ENCODE assay signal across 7 mouse cellular contexts in the genomic region with DNA sequence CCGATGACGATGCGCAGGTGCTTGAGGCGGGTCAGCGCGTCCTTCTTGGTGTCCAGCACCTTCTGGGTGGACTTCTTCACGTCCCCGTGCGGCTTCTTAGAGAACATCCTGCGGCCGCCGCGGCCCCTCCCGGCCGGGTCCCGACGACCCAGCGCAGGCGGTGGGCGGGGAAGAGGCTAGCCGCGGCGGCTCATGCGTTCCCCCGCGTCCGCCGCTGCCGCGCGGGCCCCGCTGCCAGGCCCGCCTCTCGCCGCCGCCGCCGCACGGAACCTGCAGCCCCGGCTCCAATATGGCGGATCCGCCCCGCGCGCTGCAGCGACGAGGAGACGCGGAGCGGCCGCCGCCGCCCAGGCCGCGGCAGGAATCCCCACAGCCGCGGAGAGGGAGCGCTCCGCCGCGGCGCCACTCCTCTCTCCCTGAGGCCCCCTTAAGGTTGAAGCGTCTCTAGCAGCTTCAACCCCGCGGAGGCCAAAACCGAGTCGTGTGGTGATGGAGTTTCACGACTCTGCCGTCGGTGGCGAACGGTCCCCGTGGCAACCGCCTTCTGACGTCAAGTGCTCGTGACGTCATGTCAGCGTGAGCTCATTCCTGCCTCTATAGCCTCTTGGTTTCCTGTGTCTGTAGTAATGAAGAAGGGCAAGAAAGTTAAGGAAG. TPM values are rescaled to one million over a fixed set of nuclear protein-coding genes. Genes with fewer than 3 reads are reported as not detected.
DNase-seq lines count a peak whose midpoint lies in the region; ATAC-seq lines count a peak whose summit lies in the region.

A gene (minus strand): TSS at position 507 of the 654 bp plus-strand sequence.

- WGBS in embryonic facial prominence, embryonic 10.5 days = under 1% methylated on average over 78 of the region's 78 CpGs
- under 1% methylated on average over 78 of the region's 78 CpGs for WGBS in limb, embryonic 10.5 days
- WGBS in midbrain, embryonic 13.5 days = under 1% methylated on average over 46 of the region's 78 CpGs

- H3K4me2 ChIP-seq in midbrain, embryonic 13.5 days (replicated peaks) = peak within 1 kb of the TSS; percentile 81

- no peaks in the 10 kb centered on the region for H3K9me3 ChIP-seq in embryonic facial prominence, embryonic 10.5 days
- H3K9me3 ChIP-seq in limb, embryonic 10.5 days (replicated peaks) = no peaks in the 10 kb centered on the region
- H3K9me3 ChIP-seq in midbrain, embryonic 13.5 days = peaks cover 3% of the 10 kb centered on the region; the same call in 1 of the 2 replicates

- no peaks in the 10 kb centered on the region for H3K36me3 ChIP-seq in embryonic facial prominence, embryonic 10.5 days (replicated peaks)
- no peaks in the 10 kb centered on the region for H3K36me3 ChIP-seq in limb, embryonic 10.5 days
- H3K36me3 ChIP-seq in midbrain, embryonic 13.5 days = no peaks in the 10 kb centered on the region

- DNase-seq in adrenal gland, postnatal 10 days = peak; percentile 92
- DNase-seq in embryonic facial prominence, embryonic 10.5 days (ENCODE audit: low spot score) = peak; percentile 94
- DNase-seq in kidney, adult 11 months = peak; percentile 86
- DNase-seq in limb, embryonic 10.5 days (ENCODE audit: low spot score) = peak; percentile 94
- DNase-seq in spleen, adult 12 weeks (ENCODE audit: low spot score) = peak; percentile 77

- peak; percentile 75 for ATAC-seq in granulocyte monocyte progenitor cell, adult 5-6 weeks (replicated peaks; ENCODE audit: poor library complexity, severe bottlenecking)
- peak; percentile 96 for ATAC-seq in midbrain, embryonic 13.5 days

- H3K27ac ChIP-seq in embryonic facial prominence, embryonic 10.5 days (replicated peaks) = peak within 1 kb of the TSS; percentile 93
- H3K27ac ChIP-seq in limb, embryonic 10.5 days = peak within 1 kb of the TSS; percentile 95
- peak within 1 kb of the TSS; percentile 95 for H3K27ac ChIP-seq in midbrain, embryonic 13.5 days

- H3K27me3 ChIP-seq in embryonic facial prominence, embryonic 10.5 days (replicated peaks; ENCODE audit: low read depth, poor library complexity, severe bottlenecking) = no peaks in the 10 kb centered on the region
- no peaks in the 10 kb centered on the region for H3K27me3 ChIP-seq in limb, embryonic 10.5 days (ENCODE audit: low read depth, poor library complexity, severe bottlenecking)
- H3K27me3 ChIP-seq in midbrain, embryonic 13.5 days = no peaks in the 10 kb centered on the region

- H3K9ac ChIP-seq in midbrain, embryonic 13.5 days (replicated peaks) = peak within 1 kb of the TSS; percentile 93

- peaks cover 5% of the 10 kb centered on the region for H3K4me1 ChIP-seq in embryonic facial prominence, embryonic 10.5 days
- H3K4me1 ChIP-seq in limb, embryonic 10.5 days = 0 out of 2 replicates have a peak, but pooled peaks cover 8% of the 10 kb centered on the region
- H3K4me1 ChIP-seq in midbrain, embryonic 13.5 days (replicated peaks) = peaks cover 19% of the 10 kb centered on the region

- H3K4me3 ChIP-seq in embryonic facial prominence, embryonic 10.5 days = peak within 1 kb of the TSS; percentile 90
- H3K4me3 ChIP-seq in limb, embryonic 10.5 days = peak within 1 kb of the TSS; percentile 90
- peak within 1 kb of the TSS; percentile 92 for H3K4me3 ChIP-seq in midbrain, embryonic 13.5 days (replicated peaks)

RNA-seq across cellular contexts. Expression of the gene that starts here (rescaled TPM):
- total RNA-seq in adrenal gland, postnatal 10 days (2021) = 10 to 100 TPM; 55.1 to 63.8 TPM
- 9.7 and 11.0 TPM in 2 replicates for polyA plus RNA-seq in embryonic facial prominence, embryonic 10.5 days (2016; fragmentation: Nextera tagmentation; extraction: Ambion mirVana)
- total RNA-seq in granulocyte monocyte progenitor cell, adult 5-6 weeks (2014; fragmentation: Nextera tagmentation) = 34.2 and 49.7 TPM in 2 replicates
- 30.9 and 36.7 TPM in 2 replicates for total RNA-seq in granulocyte monocyte progenitor cell, adult 5-6 weeks (2017)
- polyA plus RNA-seq in limb, embryonic 10.5 days (2016; fragmentation: Nextera tagmentation; extraction: Ambion mirVana) = 8.1 and 10.5 TPM in 2 replicates
- 21.5 and 21.8 TPM in 2 replicates for polyA plus RNA-seq in midbrain, embryonic 13.5 days (2015; fragmentation: Nextera tagmentation; extraction: Ambion mirVana)

Comparison
In these comparisons a context has a peak if more than half of its experiments do, and no peak if none do; other contexts are left out.
1. Peak in every context shown above with its lines: DNase-seq, ATAC-seq, H3K4me3 ChIP-seq and H3K27ac ChIP-seq.